Mouse (Mus musculus) erythroblast, embryonic 14.5 days (primary cell): Measurements from ENCODE around the gene Naga.

ENCODE experiments used
- GATA1 ChIP-seq: IDR thresholded peaks from 2 replicates; pipeline ENCODE4 v1.6.1; 2012; ENCODE audit warnings: low read length, inconsistent platforms, mixed read lengths
- TAL1 ChIP-seq: IDR thresholded peaks from 3 replicates; pipeline ENCODE4 v1.6.1; 2012; ENCODE audit warnings: low read length, inconsistent platforms, mixed read lengths

DNA sequence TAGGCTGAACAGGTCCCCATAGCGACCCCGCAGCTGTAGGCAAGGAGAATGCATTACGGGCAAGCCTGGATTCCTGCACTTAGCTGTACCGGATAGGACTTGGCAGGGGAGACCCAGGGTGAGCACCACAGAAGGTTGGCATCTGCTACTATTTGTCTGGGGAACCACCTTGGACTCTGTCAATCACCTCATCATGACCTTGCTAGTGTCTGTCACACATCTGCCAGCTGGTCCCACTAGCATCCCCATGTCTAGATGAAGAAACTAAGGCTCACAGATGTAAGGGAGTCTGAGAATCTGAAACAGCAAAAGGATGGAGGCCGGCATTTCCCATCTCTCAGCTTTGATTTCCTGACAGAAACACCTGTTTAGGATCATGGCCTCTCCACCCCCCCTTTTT is 35.7 kb upstream of the Naga start:
- TF ChIP-seq GATA1 (no peak), TAL1 (no peak)
